Mouse (Mus musculus) erythroid progenitor cell, adult 5-6 weeks (primary cell): Measurements from ENCODE around the gene P2rx7. TPM values are rescaled to one million over a fixed set of nuclear protein-coding genes. Genes with fewer than 3 reads are reported as not detected.
A peak's percentile ranks its signal among the peaks of the same experiment; 100 is the strongest.

Source experiments
- ATAC-seq: replicated peaks from 2 replicates; pipeline ENCODE4 v1.8.0; 2016; ENCODE audit warnings: moderate number of reproducible peaks, mild to moderate bottlenecking, moderate TSS enrichment, inconsistent platforms; ENCODE audit not compliant: poor library complexity, low FRiP score, severe bottlenecking
- total RNA-seq, 2 experiments: library from RNA; stranded (forward) in 1 of 2; stranded (reverse) in 1 of 2; fragments of 150-400 nt in 1 of 2; fragments of 186-747, 209-891 nt in 1 of 2; gene quantifications; 2 replicates each; pipeline versions ENCODE4 v1.2.3 to v1.2.4; 2015 to 2017; ENCODE audit warnings: low replicate concordance in 2 of 2

The P2rx7 gene
- total RNA-seq (2015; ENCODE audit: low replicate concordance) (5.4 and 8.3 TPM in 2 replicates), total RNA-seq (2017; ENCODE audit: low replicate concordance) (0.23 and 1.2 TPM in 2 replicates)

DNA sequence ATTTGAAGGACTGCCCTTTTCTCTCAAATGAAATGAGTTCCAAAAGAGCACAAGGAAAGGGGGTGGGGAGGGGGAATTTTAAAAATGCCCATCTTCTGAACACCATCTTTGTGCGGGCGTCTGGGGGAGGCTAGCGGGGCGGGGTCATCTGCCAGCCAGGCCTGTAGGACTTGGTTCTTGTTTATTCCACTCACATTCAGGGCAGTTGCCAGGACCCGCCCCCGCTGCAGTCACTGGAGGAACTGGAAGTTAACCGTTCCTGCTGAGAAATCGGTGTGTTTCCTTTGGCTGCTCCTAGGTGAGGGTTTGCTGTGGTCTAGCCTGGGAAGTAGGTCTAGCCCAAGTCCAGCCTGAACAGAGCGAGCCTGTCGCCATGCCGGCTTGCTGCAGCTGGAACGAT, at the start of gene P2rx7:
TSS of gene P2rx7 (plus strand) at position 211 of the 400 bp plus-strand sequence.
- no peak for ATAC-seq

DNA sequence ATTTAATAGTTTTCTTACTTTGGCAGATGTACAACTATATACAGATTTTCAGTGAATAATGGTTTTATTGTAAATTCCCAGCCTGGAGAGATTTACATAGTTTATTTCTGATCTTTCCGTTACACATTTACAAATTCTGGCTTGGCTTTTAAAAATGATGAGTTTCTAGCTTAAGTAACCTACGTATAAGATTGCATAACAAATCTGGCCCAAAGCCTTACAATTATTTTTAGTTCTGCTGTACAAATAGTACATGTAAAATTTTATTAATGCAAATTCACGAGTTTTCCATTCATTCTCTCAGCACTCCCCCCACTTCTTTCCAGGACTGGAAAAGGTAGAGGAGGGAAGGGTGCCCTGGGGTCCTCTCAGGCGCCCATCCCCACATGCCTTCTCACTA, 48.2 kb upstream of the P2rx7 start:
- no peak for ATAC-seq

DNA sequence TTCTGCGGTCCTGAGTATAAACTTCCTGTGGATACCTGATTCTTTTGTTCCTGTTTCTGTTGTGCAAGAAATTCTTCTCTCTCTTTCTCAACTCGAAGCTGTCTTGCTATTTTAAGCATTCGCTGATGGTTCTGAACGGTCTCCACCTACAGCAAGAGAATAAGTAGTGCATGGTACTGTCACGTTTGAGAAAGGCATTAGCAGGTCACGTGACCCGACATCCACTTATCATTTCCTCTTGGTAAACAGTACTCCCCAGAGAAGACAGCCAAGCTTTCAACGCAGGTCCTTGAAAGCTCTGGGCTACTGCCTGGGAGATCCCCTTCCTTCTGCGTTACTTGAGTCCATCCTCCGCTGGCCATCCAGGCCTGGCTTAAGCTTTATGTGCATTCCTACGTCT, 41.5 kb upstream of the P2rx7 start:
- ATAC-seq = no peak

- no peak for ATAC-seq
Observed at GRCm38 (mm10) chr5:122604894-122605293, 38.8 kb upstream of the P2rx7 start.

DNA sequence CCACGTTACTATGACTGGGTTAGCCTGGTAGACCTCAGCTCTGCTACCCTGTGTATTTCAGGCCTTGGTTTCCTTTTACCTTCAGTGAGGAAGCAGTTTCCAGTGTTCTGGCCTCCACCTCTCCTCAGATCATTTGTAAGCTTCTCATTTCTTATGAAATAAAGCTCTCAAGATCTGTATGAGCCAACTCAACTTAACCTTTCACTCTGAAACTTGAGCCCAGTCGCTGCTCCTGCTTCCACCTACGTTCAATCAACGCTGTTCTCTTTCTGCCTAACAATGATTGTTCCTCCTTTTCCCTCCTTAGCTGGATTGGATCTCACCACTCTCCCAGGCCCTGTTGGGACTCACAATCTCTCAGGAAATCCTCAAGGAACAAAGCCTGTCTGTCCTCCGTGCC, 32.1 kb upstream of the P2rx7 start:
- no peak for ATAC-seq

DNA sequence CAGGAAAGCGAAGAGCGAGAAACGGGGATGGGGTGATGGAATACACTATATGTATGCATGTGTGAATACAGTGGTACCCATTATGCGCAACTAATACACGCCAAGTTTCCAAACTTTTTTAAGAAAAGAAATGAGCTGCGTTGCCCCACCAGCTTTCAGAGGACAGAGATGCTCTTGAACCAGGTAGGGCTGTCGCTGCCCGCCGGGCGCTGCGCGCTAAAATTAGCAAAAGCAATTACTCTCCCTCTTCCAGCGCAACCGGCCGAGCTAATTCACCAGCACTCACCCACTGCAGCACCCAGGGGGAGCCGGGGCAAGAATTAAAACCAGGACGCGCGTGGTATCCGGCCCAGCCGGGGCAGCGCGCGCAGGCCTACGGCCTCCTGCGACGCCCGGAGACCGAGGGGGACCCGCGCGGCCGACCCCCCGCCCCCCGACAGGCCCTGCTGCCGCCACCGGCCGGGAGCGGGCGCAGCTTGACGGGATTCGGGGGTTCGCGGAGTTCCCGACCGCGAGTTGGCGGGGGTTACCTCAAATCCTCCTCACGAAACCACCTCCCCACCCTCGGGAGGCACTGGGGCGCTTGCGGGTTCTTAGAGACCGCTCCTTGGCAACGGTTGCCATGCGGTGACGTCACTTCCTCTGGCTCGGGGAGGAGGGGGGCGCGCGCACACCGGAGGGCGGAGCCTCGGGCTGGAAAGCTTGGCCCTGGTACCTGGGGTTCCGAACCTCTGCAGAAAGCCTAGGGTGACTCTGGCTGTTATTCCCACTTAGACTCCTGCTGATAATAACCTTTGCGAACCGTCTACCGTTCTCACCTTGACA, 29.6 kb upstream of the P2rx7 start, which contains the start of gene Ift81:
TSS of gene Ift81 (minus strand) at position 611 of the 825 bp plus-strand sequence.
- ATAC-seq = peak; percentile 52; the same call in 1 of the 2 replicates

- no peak for ATAC-seq
Observed at GRCm38 (mm10) chr5:122617718-122618117, 26.0 kb upstream of the P2rx7 start.

GRCm38 (mm10) chr5:122619686-122620296, 23.9 kb upstream of the P2rx7 start:
- ATAC-seq = no peak

- no peak for ATAC-seq
Observed at GRCm38 (mm10) chr5:122621376-122621886, 22.3 kb upstream of the P2rx7 start.

- ATAC-seq = no peak
Observed at GRCm38 (mm10) chr5:122622526-122622925, 21.2 kb upstream of the P2rx7 start.

- ATAC-seq = no peak
Observed at GRCm38 (mm10) chr5:122623861-122624260, 19.9 kb upstream of the P2rx7 start.

DNA sequence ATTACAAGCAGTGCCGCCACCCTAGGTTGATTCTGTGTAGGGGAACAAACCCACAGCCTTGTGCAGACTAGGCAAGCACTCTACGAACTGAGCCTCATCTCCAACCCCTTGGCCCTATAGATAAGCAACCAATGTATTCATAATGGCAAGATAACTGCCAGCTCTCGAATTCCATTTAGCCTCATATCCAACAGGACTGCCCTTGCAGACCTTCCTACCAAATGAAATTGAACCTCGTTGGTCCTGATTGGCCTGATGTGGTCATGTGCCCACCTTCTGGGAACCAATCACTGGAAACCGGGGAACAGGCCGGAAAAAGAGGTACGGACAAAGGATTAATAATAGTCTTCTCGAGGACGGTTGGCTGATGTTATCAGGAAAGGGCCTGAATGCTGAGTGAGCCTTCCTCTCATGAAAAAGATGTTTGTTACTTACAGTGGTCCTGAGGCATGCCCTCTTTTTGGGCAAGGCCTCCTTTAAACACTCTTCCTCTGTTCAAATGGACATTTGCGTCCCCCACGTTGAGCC, 18.7 kb upstream of the P2rx7 start:
- no peak for ATAC-seq

DNA sequence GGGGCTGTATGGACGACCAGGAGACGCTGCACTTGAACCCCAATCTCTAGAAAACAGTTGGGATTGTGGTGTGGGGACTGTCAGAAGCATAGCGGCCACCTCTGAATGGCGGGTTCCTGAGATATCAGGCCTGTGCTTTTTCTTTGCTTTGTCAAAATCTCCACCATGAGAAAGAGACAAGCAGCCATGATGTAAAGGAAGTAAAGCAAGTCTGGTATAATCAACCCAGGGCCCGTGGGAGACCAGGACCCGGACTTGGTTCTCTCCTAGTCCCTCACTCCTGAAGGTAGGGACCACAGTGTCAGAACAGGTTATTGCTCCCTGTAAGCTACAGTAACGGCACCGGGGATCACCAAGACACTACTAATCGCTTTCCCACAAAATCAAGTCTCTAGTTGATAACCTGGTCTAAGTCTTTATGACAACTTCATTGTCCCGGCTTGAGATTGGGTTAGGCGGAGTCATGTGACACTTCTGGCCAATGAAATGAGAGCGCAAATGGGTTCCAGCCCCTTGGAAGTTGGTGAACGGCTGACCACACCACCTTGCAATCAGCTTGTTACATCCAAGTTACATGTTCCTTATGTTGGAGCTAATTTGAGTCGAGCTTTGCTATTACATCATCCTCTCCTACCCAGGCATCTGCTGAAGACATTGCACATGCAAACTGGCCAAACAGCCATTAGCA, 18.0 kb upstream of the P2rx7 start:
- no peak for ATAC-seq

DNA sequence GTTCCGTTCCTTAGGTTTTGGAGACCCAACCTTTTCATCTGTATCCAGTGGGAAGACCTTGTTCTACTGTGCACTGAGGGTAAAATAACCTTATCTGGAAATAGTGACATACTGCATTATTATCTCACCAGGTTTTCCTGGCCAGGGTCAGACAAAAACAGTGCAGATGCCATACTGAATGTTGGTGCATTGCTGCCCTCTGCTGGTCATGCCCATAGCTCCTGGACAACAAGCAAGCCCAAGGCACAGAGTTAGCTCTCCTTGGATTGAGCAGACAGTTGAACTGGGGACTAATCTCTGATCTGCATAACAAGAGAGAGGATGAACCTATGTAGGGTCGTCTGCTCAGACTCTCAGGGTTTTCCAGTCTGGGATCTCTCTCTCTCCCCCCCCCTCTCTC, 16.5 kb upstream of the P2rx7 start:
- ATAC-seq = 0 out of 2 replicates have a peak, but pooled peaks have one; percentile 54

GRCm38 (mm10) chr5:122635228-122635627, 8.5 kb upstream of the P2rx7 start:
- ATAC-seq = no peak

GRCm38 (mm10) chr5:122636308-122636707, 7.4 kb upstream of the P2rx7 start:
- ATAC-seq = no peak

DNA sequence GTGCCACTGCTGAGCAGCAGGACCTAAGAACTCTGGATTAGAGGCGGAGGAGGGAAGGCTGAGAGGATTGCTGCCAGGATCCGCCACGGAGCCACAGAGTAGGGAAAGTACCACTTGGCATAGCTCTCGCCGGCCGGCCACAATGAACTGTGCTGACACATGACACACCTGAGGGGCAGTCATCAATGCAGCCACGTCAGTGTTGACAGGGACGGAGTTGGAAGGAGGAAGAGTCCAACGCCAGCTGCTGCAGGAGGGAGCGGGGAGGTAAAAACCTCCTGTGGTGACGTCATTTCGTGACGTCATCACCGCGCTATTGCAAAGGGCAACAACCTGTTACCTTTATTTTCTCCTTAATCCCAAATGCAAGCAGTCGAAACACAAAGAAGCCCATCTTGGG, 6.8 kb upstream of the P2rx7 start:
- ATAC-seq = no peak

- ATAC-seq = no peak
Observed at GRCm38 (mm10) chr5:122638296-122638695, 5.4 kb upstream of the P2rx7 start.

DNA sequence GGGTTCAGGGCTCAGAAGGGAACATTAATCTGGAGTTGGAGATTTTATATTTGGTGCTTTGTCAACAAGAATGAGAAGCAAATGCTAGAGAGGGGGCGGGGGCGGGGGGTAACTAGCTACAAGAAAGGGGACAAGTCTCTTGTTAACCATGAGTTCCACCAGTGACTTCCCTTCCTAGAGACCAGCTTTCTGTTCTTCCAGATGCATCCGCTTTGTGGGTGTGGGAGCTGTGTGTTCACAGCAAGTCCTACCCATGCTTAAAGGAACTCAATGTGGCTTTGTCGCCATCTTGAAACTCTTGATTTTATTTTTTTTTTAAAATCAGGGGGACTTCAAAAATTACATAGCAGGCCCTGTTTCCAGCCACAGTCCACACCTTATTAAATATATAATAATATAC, 4.2 kb upstream of the P2rx7 start:
- ATAC-seq = no peak

DNA sequence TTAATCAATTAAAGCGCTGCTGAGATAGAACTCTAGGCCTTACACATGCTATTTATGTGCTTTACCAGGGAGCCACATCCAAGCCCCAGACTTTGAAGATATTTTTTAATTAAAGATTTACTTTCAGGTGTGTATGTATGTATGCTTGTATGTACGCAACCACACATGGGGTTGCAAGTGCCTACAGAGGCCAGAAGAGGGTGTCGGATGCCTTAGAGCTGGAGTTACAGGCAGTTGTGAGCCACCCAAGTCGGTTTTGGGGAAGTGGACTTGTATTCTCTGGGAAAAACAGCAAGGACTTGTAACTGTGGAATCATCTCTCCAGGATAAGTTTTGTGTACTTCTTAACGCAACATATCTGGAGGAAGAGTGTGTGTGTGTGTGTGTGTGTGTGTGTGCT, 3.7 kb upstream of the P2rx7 start:
- no peak for ATAC-seq
